Mouse (Mus musculus) limb, embryonic 15.5 days (tissue): ENCODE results near the gene Spsb2. TPM values are rescaled to one million over a fixed set of nuclear protein-coding genes. Genes with fewer than 3 reads are reported as not detected.

ENCODE experiments used
- ATAC-seq: fragments of 200-750 bp; cut with Nextera tagmentation; 2 replicates; pipeline ENCODE4 v1.8.0; 2017; ENCODE audit warnings: low read depth, moderate TSS enrichment; ENCODE audit not compliant: insufficient number of reproducible peaks, low FRiP score, low TSS enrichment
- H3K27ac ChIP-seq: fragments of 300-500 bp; sonication (generic); 2 replicates; pipeline ENCODE4 v1.5.1; 2015; ENCODE audit warnings: moderate library complexity, mild to moderate bottlenecking, inconsistent platforms
- H3K27me3 ChIP-seq: fragments of 300-500 bp; sonication (generic); 2 replicates; pipeline ENCODE4 v1.6.1; 2015; ENCODE audit warnings: inconsistent platforms
- H3K36me3 ChIP-seq: fragments of 300-500 bp; sonication (generic); 2 replicates; pipeline ENCODE4 v1.6.1; 2015; ENCODE audit warnings: inconsistent platforms
- H3K4me1 ChIP-seq: fragments of 300-500 bp; sonication (generic); 2 replicates; pipeline ENCODE4 v1.6.1; 2015; ENCODE audit warnings: inconsistent platforms
- H3K4me2 ChIP-seq: fragments of 300-500 bp; sonication (generic); 2 replicates; pipeline ENCODE4 v1.6.1; 2015; ENCODE audit warnings: mild to moderate bottlenecking, inconsistent platforms
- H3K4me3 ChIP-seq: fragments of 300-500 bp; sonication (generic); 2 replicates; pipeline ENCODE4 v1.5.1; 2015; ENCODE audit warnings: mild to moderate bottlenecking, inconsistent platforms
- H3K9ac ChIP-seq: fragments of 300-500 bp; sonication (generic); 2 replicates; pipeline ENCODE4 v1.6.1; 2015; ENCODE audit warnings: inconsistent platforms
- H3K9me3 ChIP-seq: fragments of 300-500 bp; sonication (generic); 2 replicates; pipeline ENCODE4 v1.6.1; 2016; ENCODE audit warnings: inconsistent platforms
- WGBS: fragments of 180-500 bp; shearing (Covaris S2); methylation state at CpG from one replicate; pipeline ENCODE4 v1.1.7; 2015; 5-methylcytosine and 5-hydroxymethylcytosine counted together
- polyA plus RNA-seq: library from polyadenylated mRNA; unstranded; fragments of >200 nt; fragmentation: Nextera tagmentation; extraction: Ambion mirVana; gene quantifications from 2 replicates; pipeline ENCODE4 v1.2.1, GENCODE M21; 2015

Gene Spsb2
- polyA plus RNA-seq, 1 experiment from 2014 or later, result 14.1 TPM

- Histone ChIP-seq H3K4me1 (peaks cover 57% of the 10 kb centered on the region), H3K27me3 (no peaks in the 10 kb centered on the region), H3K36me3 (peaks cover 39% of the 10 kb centered on the region), H3K4me2 (no peak overlapping the region), H3K9me3 (no peaks in the 10 kb centered on the region), H3K9ac (no peak overlapping the region), H3K27ac (peak overlapping the region; percentile 96; the same call in 1 of the 2 replicates), H3K4me3 (no peak overlapping the region)
- no peak for ATAC-seq
- WGBS, result 68% methylated on average over 4 of the region's 4 CpGs
Measured at GRCm38 (mm10) chr6:124811403-124811665, 2.9 kb downstream of the Spsb2 start.

GRCm38 (mm10) chr6:124811701-124812560, 3.5 kb downstream of the Spsb2 start:
- peak overlapping the region; percentile 70 for H3K4me3 ChIP-seq
- H3K9ac ChIP-seq, result no peak overlapping the region
- H3K27me3 ChIP-seq, result no peaks in the 10 kb centered on the region
- peaks cover 53% of the 10 kb centered on the region for H3K4me1 ChIP-seq
- peak overlapping the region; percentile 96 for H3K27ac ChIP-seq
- no peaks in the 10 kb centered on the region for H3K9me3 ChIP-seq
- 76% methylated on average over 24 of the region's 24 CpGs for WGBS
- peaks cover 45% of the 10 kb centered on the region for H3K36me3 ChIP-seq
- ATAC-seq, result no peak
- H3K4me2 ChIP-seq, result peak overlapping the region; percentile 72

- peaks cover 53% of the 10 kb centered on the region for H3K4me1 ChIP-seq
- H3K9me3 ChIP-seq, result no peaks in the 10 kb centered on the region
- no peak for ATAC-seq
- H3K27ac ChIP-seq, result peak overlapping the region; percentile 96
- H3K27me3 ChIP-seq, result no peaks in the 10 kb centered on the region
- H3K9ac ChIP-seq, result peak overlapping the region; percentile 76
- peaks cover 55% of the 10 kb centered on the region for H3K36me3 ChIP-seq
- peak overlapping the region; percentile 72 for H3K4me2 ChIP-seq
- 12% methylated on average over 9 of the region's 9 CpGs for WGBS
- H3K4me3 ChIP-seq, result peak overlapping the region; percentile 70
Measured at GRCm38 (mm10) chr6:124812848-124813247, 4.4 kb downstream of the Spsb2 start.

- Histone ChIP-seq H3K4me2 (peak overlapping the region; percentile 72), H3K36me3 (peaks cover 61% of the 10 kb centered on the region), H3K9ac (peak overlapping the region; percentile 76), H3K27me3 (no peaks in the 10 kb centered on the region), H3K4me3 (peak overlapping the region; percentile 70), H3K27ac (peak overlapping the region; percentile 96), H3K9me3 (no peaks in the 10 kb centered on the region), H3K4me1 (peaks cover 49% of the 10 kb centered on the region)
- ATAC-seq, result peak; percentile 53; the same call in 1 of the 2 replicates
- WGBS, result under 1% methylated on average over 18 of the region's 18 CpGs
Measured at GRCm38 (mm10) chr6:124813496-124813895, 5.0 kb downstream of the Spsb2 start.

GRCm38 (mm10) chr6:124813933-124814332, 5.5 kb downstream of the Spsb2 start, which contains the start of gene Tpi1:
Tpi1 (minus strand) TSS chr6:124814296.
- H3K4me2 ChIP-seq, result peak within 1 kb of the TSS; percentile 72
- peaks cover 47% of the 10 kb centered on the region for H3K4me1 ChIP-seq
- H3K27ac ChIP-seq, result peak within 1 kb of the TSS; percentile 96
- no peaks in the 10 kb centered on the region for H3K27me3 ChIP-seq
- peaks cover 65% of the 10 kb centered on the region for H3K36me3 ChIP-seq
- peak within 1 kb of the TSS; percentile 76 for H3K9ac ChIP-seq
- no peaks in the 10 kb centered on the region for H3K9me3 ChIP-seq
- peak; percentile 78 for ATAC-seq
- peak within 1 kb of the TSS; percentile 70 for H3K4me3 ChIP-seq
- WGBS, result under 1% methylated on average over 22 of the region's 22 CpGs

DNA sequence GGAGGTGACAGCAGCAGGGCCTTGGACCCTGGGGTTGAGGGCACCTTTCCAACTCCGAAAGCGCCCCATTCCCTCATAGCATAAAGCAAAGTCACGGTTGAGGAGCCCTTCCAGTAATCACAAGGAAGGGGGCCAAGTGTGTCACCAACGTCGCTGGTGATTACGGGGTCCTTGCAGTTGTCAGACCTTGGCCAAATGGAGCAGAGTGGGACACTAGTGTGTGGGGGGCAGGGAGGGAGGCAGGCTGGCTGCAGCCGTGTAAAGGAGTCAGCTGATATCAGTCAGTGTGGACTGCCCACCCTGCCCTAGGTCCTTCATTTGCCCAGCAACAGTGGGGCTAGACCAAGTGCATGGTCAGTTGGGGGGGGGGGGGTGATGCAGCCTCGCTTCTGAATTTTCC, 6.0 kb downstream of the Spsb2 start:
- peak overlapping the region; percentile 70 for H3K4me3 ChIP-seq
- H3K27ac ChIP-seq, result peak overlapping the region; percentile 96
- H3K27me3 ChIP-seq, result no peaks in the 10 kb centered on the region
- H3K4me2 ChIP-seq, result peak overlapping the region; percentile 72
- 33% methylated on average over 8 of the region's 8 CpGs for whole genome bisulfite sequencing
- H3K36me3 ChIP-seq, result peaks cover 71% of the 10 kb centered on the region
- H3K4me1 ChIP-seq, result peaks cover 42% of the 10 kb centered on the region
- H3K9me3 ChIP-seq, result no peaks in the 10 kb centered on the region
- no peak overlapping the region for H3K9ac ChIP-seq
- peak; percentile 16; the same call in 1 of the 2 replicates for ATAC-seq

GRCm38 (mm10) chr6:124814858-124815774, 6.7 kb downstream of the Spsb2 start:
- H3K4me1 ChIP-seq, result peaks cover 35% of the 10 kb centered on the region
- peaks cover 76% of the 10 kb centered on the region for H3K36me3 ChIP-seq
- no peak overlapping the region for H3K9ac ChIP-seq
- no peak overlapping the region for H3K4me3 ChIP-seq
- 66% methylated on average over 9 of the region's 9 CpGs for WGBS
- H3K27me3 ChIP-seq, result no peaks in the 10 kb centered on the region
- ATAC-seq, result no peak
- peak overlapping the region; percentile 96; the same call in 1 of the 2 replicates for H3K27ac ChIP-seq
- no peak overlapping the region; the same call in 1 of the 2 replicates for H3K4me2 ChIP-seq
- H3K9me3 ChIP-seq, result no peaks in the 10 kb centered on the region

DNA sequence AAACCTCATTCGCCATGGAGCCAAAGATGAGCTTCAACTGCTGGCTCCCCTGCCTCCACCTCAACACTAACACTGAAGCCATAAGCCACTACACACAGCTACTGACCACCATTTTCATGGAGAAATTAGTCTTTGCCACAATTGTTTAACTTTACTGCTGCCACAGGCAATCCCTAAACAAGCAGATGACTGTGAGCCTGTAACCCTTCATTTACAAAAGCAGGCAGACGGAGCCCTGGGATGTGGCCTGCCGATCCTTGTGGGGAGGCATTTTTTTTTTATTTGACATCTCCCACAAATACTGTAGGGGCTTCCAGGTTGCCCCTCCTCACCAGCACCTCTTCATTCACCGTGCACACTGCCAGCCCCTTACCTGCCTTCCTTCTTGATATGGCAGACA, 8.2 kb downstream of the Spsb2 start:
- ATAC-seq, result no peak
- no peak overlapping the region for H3K4me3 ChIP-seq
- no peak overlapping the region for H3K9ac ChIP-seq
- WGBS, result 85% methylated on average over 4 of the region's 4 CpGs
- peaks cover 77% of the 10 kb centered on the region for H3K36me3 ChIP-seq
- H3K27me3 ChIP-seq, result no peaks in the 10 kb centered on the region
- no peak overlapping the region for H3K27ac ChIP-seq
- H3K4me2 ChIP-seq, result no peak overlapping the region
- no peaks in the 10 kb centered on the region for H3K9me3 ChIP-seq
- peaks cover 28% of the 10 kb centered on the region for H3K4me1 ChIP-seq

GRCm38 (mm10) chr6:124817125-124817524, 8.7 kb downstream of the Spsb2 start:
- Histone ChIP-seq H3K27me3 (no peaks in the 10 kb centered on the region), H3K4me1 (peaks cover 23% of the 10 kb centered on the region), H3K9me3 (no peaks in the 10 kb centered on the region), H3K4me2 (no peak overlapping the region), H3K36me3 (peaks cover 77% of the 10 kb centered on the region), H3K4me3 (no peak overlapping the region), H3K27ac (no peak overlapping the region), H3K9ac (no peak overlapping the region)
- WGBS, result 95% methylated on average over 11 of the region's 11 CpGs
- ATAC-seq, result no peak

DNA sequence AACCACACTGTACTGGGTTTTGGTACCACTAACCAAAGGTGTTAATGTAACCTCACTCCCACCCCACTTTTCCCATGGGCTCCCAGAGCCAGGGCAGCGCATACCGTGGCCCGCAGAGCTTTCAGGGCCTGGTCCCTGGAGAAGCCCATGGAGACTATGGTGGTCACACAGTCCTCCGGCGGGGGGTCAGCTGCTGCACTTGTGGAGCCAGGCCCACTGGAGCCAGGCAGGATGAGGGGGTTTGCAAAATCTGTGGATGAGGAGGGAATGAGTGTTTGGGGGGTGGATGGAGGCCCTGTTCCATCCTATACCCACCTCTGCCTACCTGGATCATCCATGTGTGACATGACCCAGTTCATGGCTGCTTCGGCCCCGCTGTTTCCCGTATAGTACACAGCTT, 9.1 kb downstream of the Spsb2 start:
- Histone ChIP-seq H3K36me3 (peaks cover 77% of the 10 kb centered on the region), H3K4me1 (peaks cover 18% of the 10 kb centered on the region), H3K4me3 (no peak overlapping the region), H3K9ac (no peak overlapping the region), H3K4me2 (no peak overlapping the region), H3K27me3 (no peaks in the 10 kb centered on the region), H3K27ac (no peak overlapping the region), H3K9me3 (no peaks in the 10 kb centered on the region)
- no peak for ATAC-seq
- WGBS, result 94% methylated on average over 8 of the region's 8 CpGs

- H3K9me3 ChIP-seq, result no peaks in the 10 kb centered on the region
- no peak overlapping the region for H3K4me3 ChIP-seq
- H3K36me3 ChIP-seq, result peaks cover 79% of the 10 kb centered on the region
- H3K9ac ChIP-seq, result no peak overlapping the region
- H3K4me1 ChIP-seq, result peaks cover 14% of the 10 kb centered on the region
- H3K27ac ChIP-seq, result no peak overlapping the region
- H3K27me3 ChIP-seq, result no peaks in the 10 kb centered on the region
- no peak for ATAC-seq
- no peak overlapping the region for H3K4me2 ChIP-seq
- WGBS, result 89% methylated on average over 8 of the region's 8 CpGs
Measured at GRCm38 (mm10) chr6:124817971-124818370, 9.5 kb downstream of the Spsb2 start.

GRCm38 (mm10) chr6:124820891-124821290, 12.4 kb downstream of the Spsb2 start:
- no peaks in the 10 kb centered on the region for H3K4me1 ChIP-seq
- 90% methylated on average over 5 of the region's 5 CpGs for WGBS

More at GRCm38 (mm10) chr6:124820891-124821290, 12.4 kb downstream of the Spsb2 start:
- ATAC-seq, result no peak
- Histone ChIP-seq H3K9ac (no peak overlapping the region), H3K4me3 (no peak overlapping the region), H3K9me3 (no peaks in the 10 kb centered on the region), H3K4me2 (no peak overlapping the region), H3K27me3 (no peaks in the 10 kb centered on the region), H3K27ac (no peak overlapping the region), H3K36me3 (peaks cover 100% of the 10 kb centered on the region)
